Mouse (Mus musculus): ENCODE measurements at regions not wholly inside any gene's neighbourhood (a gene's known extent, or its start where the extent isn't known, plus 50 kb on each side); places are given as distances from the start of the nearest gene placed in this dataset.

DNA sequence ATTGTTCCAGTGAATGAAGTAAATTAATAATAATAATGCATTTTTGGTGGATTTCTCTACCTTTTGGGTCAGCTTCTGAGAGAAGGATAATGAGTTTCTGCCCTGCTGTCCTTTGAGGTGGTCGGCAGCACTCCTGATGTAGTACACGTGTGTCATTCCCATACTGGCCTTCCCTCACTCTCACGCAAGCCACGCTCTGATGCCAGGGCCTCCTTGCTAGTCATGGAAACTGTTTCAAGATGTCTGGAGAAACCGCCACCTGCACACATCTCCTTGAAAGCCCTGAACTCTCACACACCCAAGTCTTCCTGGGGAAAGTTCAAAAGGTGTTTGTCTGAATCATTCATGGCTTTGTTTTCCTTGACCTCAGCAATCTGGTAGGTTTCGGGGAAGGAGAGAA, 116.2 kb downstream of the Fam204a start:
- no peak for DNase-seq
- no peak overlapping the region for H3K4me3 ChIP-seq (ENCODE audit: control insufficient read depth, insufficient read depth, low read length)
- TF ChIP-seq POLR2A (IDR thresholded peaks at IDR 0.05; ENCODE audit: control insufficient read depth, extremely low read depth, insufficient read depth, low read length, poor library complexity) (no peak), CTCF (IDR thresholded peaks at IDR 0.05; ENCODE audit: borderline replicate concordance, control insufficient read depth, extremely low read depth, insufficient read depth, low read length, poor library complexity) (no peak)
- 93% methylated on average over 6 of the region's 6 CpGs for WGBS
- no peak overlapping the region for H3K27ac ChIP-seq (ENCODE audit: control insufficient read depth, insufficient read depth, low read length)
- no peaks in the 10 kb centered on the region for H3K27me3 ChIP-seq (ENCODE audit: control insufficient read depth, insufficient read depth, low read length)
- no peaks in the 10 kb centered on the region for H3K36me3 ChIP-seq (ENCODE audit: control insufficient read depth, insufficient read depth, low read length)
- no peaks in the 10 kb centered on the region for H3K4me1 ChIP-seq (replicated peaks; ENCODE audit: control insufficient read depth, insufficient read depth, low read length)

DNA sequence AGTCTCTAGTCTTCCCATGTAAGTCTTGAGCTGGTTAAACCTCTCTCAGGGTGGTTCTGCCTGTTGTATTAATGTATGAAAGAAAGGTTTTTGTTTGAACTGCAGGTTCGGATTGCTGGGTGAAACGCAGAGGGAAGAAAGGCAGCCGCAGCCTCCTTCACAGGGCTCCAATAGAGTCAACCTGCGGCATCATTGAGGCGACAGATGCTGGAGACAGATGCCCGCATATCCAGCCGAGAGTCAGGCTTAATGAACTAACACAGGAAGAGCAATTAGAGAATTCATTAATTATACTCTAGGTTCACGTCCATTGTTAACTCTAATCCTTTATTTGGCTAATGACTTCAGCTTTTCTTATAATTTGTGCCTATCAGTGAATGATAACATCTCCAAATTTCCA, 117.0 kb downstream of the Fam204a start:
- Histone ChIP-seq H3K36me3 (ENCODE audit: control insufficient read depth, insufficient read depth, low read length) (no peaks in the 10 kb centered on the region), H3K27me3 (ENCODE audit: control insufficient read depth, insufficient read depth, low read length) (no peaks in the 10 kb centered on the region), H3K4me3 (ENCODE audit: control insufficient read depth, insufficient read depth, low read length) (no peak overlapping the region), H3K27ac (ENCODE audit: control insufficient read depth, insufficient read depth, low read length) (no peak overlapping the region), H3K4me1 (replicated peaks; ENCODE audit: control insufficient read depth, insufficient read depth, low read length) (no peaks in the 10 kb centered on the region)
- TF ChIP-seq CTCF (IDR thresholded peaks at IDR 0.05; ENCODE audit: borderline replicate concordance, control insufficient read depth, extremely low read depth, insufficient read depth, low read length, poor library complexity) (no peak), POLR2A (IDR thresholded peaks at IDR 0.05; ENCODE audit: control insufficient read depth, extremely low read depth, insufficient read depth, low read length, poor library complexity) (no peak)
- WGBS: 96% methylated on average over 8 of the region's 8 CpGs
- no peak for DNase-seq

DNA sequence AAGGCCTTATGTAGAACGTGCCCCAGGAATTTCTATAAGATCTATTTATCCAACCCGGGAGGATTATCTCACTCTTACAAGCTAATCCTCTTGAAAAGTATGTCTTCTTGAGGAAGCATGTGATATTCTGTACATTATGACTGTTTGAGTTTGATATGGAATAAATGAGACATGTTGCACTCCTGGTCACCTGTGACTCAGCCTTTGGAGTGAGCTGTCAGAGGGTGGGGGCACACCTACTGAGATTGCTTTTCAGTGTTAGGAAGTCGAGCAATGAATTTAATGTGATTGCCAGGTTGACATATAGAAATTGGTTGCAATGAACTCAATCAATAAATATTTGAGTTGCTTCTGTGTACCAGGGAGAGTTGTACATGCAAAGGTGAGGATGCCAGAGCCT, 128.6 kb downstream of the Fam204a start:
- no peak for DNase-seq
- Histone ChIP-seq H3K4me1 (replicated peaks; ENCODE audit: control insufficient read depth, insufficient read depth, low read length) (no peaks in the 10 kb centered on the region), H3K27me3 (ENCODE audit: control insufficient read depth, insufficient read depth, low read length) (no peaks in the 10 kb centered on the region), H3K36me3 (ENCODE audit: control insufficient read depth, insufficient read depth, low read length) (no peaks in the 10 kb centered on the region), H3K27ac (ENCODE audit: control insufficient read depth, insufficient read depth, low read length) (no peak overlapping the region), H3K4me3 (ENCODE audit: control insufficient read depth, insufficient read depth, low read length) (no peak overlapping the region)
- no peak for TF ChIP-seq CTCF (IDR thresholded peaks at IDR 0.05; ENCODE audit: borderline replicate concordance, control insufficient read depth, extremely low read depth, insufficient read depth, low read length, poor library complexity)
- no peak for TF ChIP-seq POLR2A (IDR thresholded peaks at IDR 0.05; ENCODE audit: control insufficient read depth, extremely low read depth, insufficient read depth, low read length, poor library complexity)
- 93% methylated on average over 3 of the region's 3 CpGs for WGBS

DNA sequence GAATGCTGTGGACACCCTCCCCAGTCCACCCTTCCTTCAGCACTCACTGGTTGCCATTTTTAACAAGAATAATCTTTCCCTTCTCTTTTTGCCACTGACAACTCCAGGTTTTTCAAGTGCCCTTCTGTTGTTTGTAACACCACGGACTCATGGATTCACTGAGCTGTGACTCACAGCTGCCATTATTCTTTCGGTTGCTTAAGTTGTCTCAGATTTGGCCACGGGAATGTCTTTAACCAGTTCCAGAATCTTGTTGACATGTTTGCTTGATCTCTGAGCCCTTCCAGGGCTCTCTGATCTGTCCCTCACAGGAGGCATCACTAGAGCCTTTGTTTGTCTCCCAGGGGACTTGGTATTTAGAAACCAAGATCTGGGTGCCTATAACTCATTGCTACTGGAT, 131.5 kb upstream of the Rab11fip2 start:
- Histone ChIP-seq H3K27ac (ENCODE audit: control insufficient read depth, insufficient read depth, low read length) (no peak overlapping the region), H3K4me3 (ENCODE audit: control insufficient read depth, insufficient read depth, low read length) (no peak overlapping the region), H3K27me3 (ENCODE audit: control insufficient read depth, insufficient read depth, low read length) (no peaks in the 10 kb centered on the region), H3K4me1 (replicated peaks; ENCODE audit: control insufficient read depth, insufficient read depth, low read length) (no peaks in the 10 kb centered on the region), H3K36me3 (ENCODE audit: control insufficient read depth, insufficient read depth, low read length) (no peaks in the 10 kb centered on the region)
- DNase-seq: no peak
- TF ChIP-seq CTCF (IDR thresholded peaks at IDR 0.05; ENCODE audit: borderline replicate concordance, control insufficient read depth, extremely low read depth, insufficient read depth, low read length, poor library complexity): no peak
- TF ChIP-seq POLR2A (IDR thresholded peaks at IDR 0.05; ENCODE audit: control insufficient read depth, extremely low read depth, insufficient read depth, low read length, poor library complexity): no peak
- 87% methylated on average over 3 of the region's 3 CpGs for WGBS

DNA sequence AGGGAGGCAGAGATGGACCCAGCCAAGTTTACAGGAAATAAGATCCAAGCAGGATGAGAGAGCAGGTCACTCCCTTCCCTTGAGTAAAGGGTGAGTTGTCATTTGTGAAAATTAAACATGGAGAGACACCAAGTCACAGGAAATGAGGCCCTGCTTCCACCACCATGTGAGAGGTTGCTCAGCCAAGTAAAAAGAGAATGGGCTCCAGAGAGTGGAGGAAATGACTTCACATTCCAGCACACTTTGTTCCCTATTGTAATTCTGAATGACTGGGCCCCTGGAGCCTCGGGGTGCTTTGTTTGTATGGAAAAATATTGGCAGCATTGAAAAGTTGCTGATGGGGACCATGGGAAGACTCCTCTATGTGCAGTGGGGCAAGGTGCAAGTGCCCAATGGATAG, 129.9 kb upstream of the Rab11fip2 start:
- TF ChIP-seq POLR2A (IDR thresholded peaks at IDR 0.05; ENCODE audit: control insufficient read depth, extremely low read depth, insufficient read depth, low read length, poor library complexity) (no peak), CTCF (IDR thresholded peaks at IDR 0.05; ENCODE audit: borderline replicate concordance, control insufficient read depth, extremely low read depth, insufficient read depth, low read length, poor library complexity) (no peak)
- no peak overlapping the region for H3K4me3 ChIP-seq (ENCODE audit: control insufficient read depth, insufficient read depth, low read length)
- no peak for DNase-seq
- H3K36me3 ChIP-seq (ENCODE audit: control insufficient read depth, insufficient read depth, low read length): no peaks in the 10 kb centered on the region
- 35% methylated on average over 1 of the region's 1 CpGs for WGBS
- H3K27ac ChIP-seq (ENCODE audit: control insufficient read depth, insufficient read depth, low read length): no peak overlapping the region
- H3K4me1 ChIP-seq (replicated peaks; ENCODE audit: control insufficient read depth, insufficient read depth, low read length): no peaks in the 10 kb centered on the region
- H3K27me3 ChIP-seq (ENCODE audit: control insufficient read depth, insufficient read depth, low read length): no peaks in the 10 kb centered on the region

DNA sequence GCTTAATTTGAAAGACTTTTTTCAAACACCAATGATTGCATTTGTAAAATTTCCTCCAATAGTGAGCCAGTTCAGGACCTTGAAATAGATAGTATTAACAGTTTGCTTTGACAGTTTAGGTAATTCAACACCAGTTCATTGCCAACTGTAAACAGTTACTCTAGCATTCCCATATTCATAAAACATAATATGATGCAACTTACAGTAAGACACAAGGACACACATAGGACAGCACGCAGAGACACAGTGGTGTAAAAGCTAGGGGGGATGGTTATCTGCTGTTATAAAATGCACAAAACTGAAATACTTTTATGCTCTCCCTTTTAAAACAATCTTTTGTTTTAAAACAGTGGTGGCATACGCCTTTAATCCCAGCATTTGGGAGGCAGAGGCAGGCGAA, 122.7 kb upstream of the Rab11fip2 start:
- H3K27ac ChIP-seq (ENCODE audit: control insufficient read depth, insufficient read depth, low read length): no peak overlapping the region
- no peaks in the 10 kb centered on the region for H3K4me1 ChIP-seq (replicated peaks; ENCODE audit: control insufficient read depth, insufficient read depth, low read length)
- TF ChIP-seq POLR2A (IDR thresholded peaks at IDR 0.05; ENCODE audit: control insufficient read depth, extremely low read depth, insufficient read depth, low read length, poor library complexity): no peak
- TF ChIP-seq CTCF (IDR thresholded peaks at IDR 0.05; ENCODE audit: borderline replicate concordance, control insufficient read depth, extremely low read depth, insufficient read depth, low read length, poor library complexity): no peak
- no peaks in the 10 kb centered on the region for H3K27me3 ChIP-seq (ENCODE audit: control insufficient read depth, insufficient read depth, low read length)
- DNase-seq: no peak
- H3K36me3 ChIP-seq (ENCODE audit: control insufficient read depth, insufficient read depth, low read length): no peaks in the 10 kb centered on the region
- H3K4me3 ChIP-seq (ENCODE audit: control insufficient read depth, insufficient read depth, low read length): no peak overlapping the region
- WGBS: 94% methylated on average over 3 of the region's 3 CpGs

DNA sequence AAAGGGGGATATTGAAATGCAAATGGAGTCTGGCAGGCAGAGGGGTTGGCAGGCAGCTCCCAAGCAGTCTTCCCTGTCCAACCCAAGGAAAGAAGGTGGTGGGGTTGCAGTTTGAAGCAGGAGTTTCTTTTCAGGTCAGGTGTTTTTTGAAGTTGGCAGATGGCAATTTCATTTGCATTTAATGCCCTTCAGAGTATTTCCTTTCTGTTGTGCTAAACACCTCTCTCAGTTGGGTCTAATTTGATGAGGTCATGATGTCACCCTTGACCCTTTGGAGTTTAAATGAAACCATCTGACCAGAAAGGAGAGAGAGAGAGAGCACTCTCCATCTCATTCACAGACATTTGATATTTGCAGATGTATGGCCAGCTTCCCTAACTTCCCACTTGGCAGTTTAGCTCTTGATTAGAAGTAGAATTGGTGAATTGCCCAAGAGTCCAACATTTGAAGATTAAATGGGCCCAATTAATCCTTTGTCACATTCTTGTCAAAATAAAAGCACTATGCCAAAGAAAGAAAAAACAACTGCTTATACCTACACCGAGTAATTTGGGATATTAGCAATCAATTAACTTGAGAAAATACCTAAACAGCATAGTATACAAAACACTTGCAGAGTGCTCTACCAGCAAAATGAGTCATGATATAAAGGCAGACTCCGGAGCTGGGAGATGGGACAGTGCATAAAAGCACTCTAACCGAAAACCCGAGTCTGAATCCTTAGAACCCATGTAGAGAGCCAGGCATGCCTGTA, 111.8 kb upstream of the Rab11fip2 start:
- no peaks in the 10 kb centered on the region for H3K36me3 ChIP-seq (ENCODE audit: control insufficient read depth, insufficient read depth, low read length)
- H3K4me1 ChIP-seq (replicated peaks; ENCODE audit: control insufficient read depth, insufficient read depth, low read length): no peaks in the 10 kb centered on the region

More for the DNA sequence above, 111.8 kb upstream of the Rab11fip2 start:
- no peak for DNase-seq
- Histone ChIP-seq H3K4me3 (ENCODE audit: control insufficient read depth, insufficient read depth, low read length) (no peak overlapping the region), H3K27me3 (ENCODE audit: control insufficient read depth, insufficient read depth, low read length) (no peaks in the 10 kb centered on the region), H3K27ac (ENCODE audit: control insufficient read depth, insufficient read depth, low read length) (no peak overlapping the region)
- TF ChIP-seq CTCF (IDR thresholded peaks at IDR 0.05; ENCODE audit: borderline replicate concordance, control insufficient read depth, extremely low read depth, insufficient read depth, low read length, poor library complexity): no peak
- no peak for TF ChIP-seq POLR2A (IDR thresholded peaks at IDR 0.05; ENCODE audit: control insufficient read depth, extremely low read depth, insufficient read depth, low read length, poor library complexity)
- 90% methylated on average over 4 of the region's 4 CpGs for WGBS

All from thymus, adult 2 months (tissue).